Mouse (Mus musculus): ENCODE data around the gene Csk.

DNA sequence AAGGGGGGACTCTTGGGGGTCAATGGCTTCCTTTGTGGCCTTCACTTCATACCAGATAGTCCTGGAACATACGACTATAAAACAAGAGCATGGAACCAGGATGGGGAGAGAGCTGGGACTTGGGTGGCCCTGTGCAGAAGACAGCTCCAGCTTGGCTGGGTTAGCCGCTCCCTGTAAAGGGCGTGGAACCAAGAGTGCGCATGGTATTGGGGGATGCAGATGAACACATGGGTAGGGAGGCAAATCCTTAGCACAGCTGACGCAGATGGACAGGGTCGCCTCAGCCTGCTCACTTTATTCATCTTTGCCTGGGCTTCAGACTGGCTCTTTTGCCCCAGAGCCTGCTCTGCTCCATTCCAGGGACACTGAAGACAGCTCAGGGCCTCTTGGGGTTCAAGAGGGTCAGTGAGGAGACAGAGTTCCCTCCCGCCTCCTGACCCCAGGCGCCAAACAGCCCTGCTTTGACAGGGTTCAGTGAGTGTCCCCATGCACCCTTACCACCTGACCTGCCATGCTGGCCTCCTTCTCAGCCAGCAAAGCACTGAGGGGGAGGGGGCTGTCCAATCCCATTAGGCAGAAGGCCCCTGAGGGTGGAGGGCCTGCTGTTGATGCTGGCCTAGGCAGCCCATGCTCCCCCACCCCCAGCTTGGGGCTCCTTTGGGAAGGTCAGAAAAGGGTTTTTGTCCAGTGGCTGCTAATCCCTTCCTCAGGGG is 54.4 kb downstream of the Csk start:
- TF ChIP-seq CTCF (IDR thresholded peaks at IDR 0.05; ENCODE audit: low read depth) = no peak
- no peak for TF ChIP-seq EP300 (IDR thresholded peaks at IDR 0.05; ENCODE audit: low read depth)
